Mouse (Mus musculus) stomach, postnatal 0 days (tissue): ENCODE data around the gene Ankmy1.

ENCODE experiments used
- CTCF ChIP-seq: IDR thresholded peaks from 2 replicates; pipeline ENCODE4 v1.5.1; 2016; ENCODE audit warnings: antibody characterized with exemption, low read depth, mild to moderate bottlenecking, moderate library complexity
- EP300 ChIP-seq: optimal IDR thresholded peaks from 2 replicates; pipeline ENCODE3; 2016; ENCODE audit warnings: antibody characterized with exemption

- TF ChIP-seq CTCF (no peak), EP300 (no peak)
Observed at GRCm38 (mm10) chr1:92841427-92841826, 61.3 kb downstream of the Ankmy1 start.
